Mouse (Mus musculus): ENCODE results near the gene Zc3hav1l.

Gene Zc3hav1l

GRCm38 (mm10) chr6:38263393-38264159 lies 35.5 kb downstream of the Zc3hav1l start:
- DNase-seq, result no peak

- no peak for DNase-seq
Observed at GRCm38 (mm10) chr6:38261877-38262276, 37.2 kb downstream of the Zc3hav1l start.

- DNase-seq, result peak in 1 of 2 experiments; percentile 30
Observed at GRCm38 (mm10) chr6:38257506-38257905, 41.6 kb downstream of the Zc3hav1l start.

- no peak for DNase-seq
Observed at GRCm38 (mm10) chr6:38256793-38257192, 42.3 kb downstream of the Zc3hav1l start.

GRCm38 (mm10) chr6:38255794-38256193 lies 43.3 kb downstream of the Zc3hav1l start:
- no peak for DNase-seq

GRCm38 (mm10) chr6:38253736-38254641 lies 45.1 kb downstream of the Zc3hav1l start, which contains the start of gene D630045J12Rik:
Gene D630045J12Rik, minus strand, starts transcription at chr6:38254009.
- DNase-seq, result peak; percentile 80 to 90

- DNase-seq, result peak; percentile 49 to 60
Observed at GRCm38 (mm10) chr6:38252766-38253735, 46.0 kb downstream of the Zc3hav1l start.

GRCm38 (mm10) chr6:38252139-38252538 lies 46.9 kb downstream of the Zc3hav1l start:
- peak; percentile 29 to 37 for DNase-seq

- DNase-seq, result no peak
Observed at GRCm38 (mm10) chr6:38251464-38251863, 47.6 kb downstream of the Zc3hav1l start.

GRCm38 (mm10) chr6:38247362-38247761 lies 51.7 kb downstream of the Zc3hav1l start:
- no peak for DNase-seq

GRCm38 (mm10) chr6:38244806-38245205 lies 54.3 kb downstream of the Zc3hav1l start:
- no peak for DNase-seq

- DNase-seq, result no peak
Observed at GRCm38 (mm10) chr6:38244167-38244566, 54.9 kb downstream of the Zc3hav1l start.

- no peak for DNase-seq
Observed at GRCm38 (mm10) chr6:38242833-38243232, 56.2 kb downstream of the Zc3hav1l start.

- DNase-seq, result peak; percentile 52 to 61
Observed at GRCm38 (mm10) chr6:38242295-38242830, 56.7 kb downstream of the Zc3hav1l start.

- DNase-seq, result no peak
Observed at GRCm38 (mm10) chr6:38241508-38241907, 57.6 kb downstream of the Zc3hav1l start.

- DNase-seq, result no peak
Observed at GRCm38 (mm10) chr6:38240618-38241017, 58.4 kb downstream of the Zc3hav1l start.

GRCm38 (mm10) chr6:38238382-38238781 lies 60.7 kb downstream of the Zc3hav1l start:
- peak in 1 of 2 experiments; percentile 42 for DNase-seq

Measured in kidney, postnatal 4 days (tissue).